Mouse (Mus musculus): ENCODE measurements around the gene Large1.
"Not testable (repeated sequence)": the region's sequence is repeated elsewhere in the genome, so short reads cannot be mapped to it uniquely, and the experiment has no call there.

Gene Large1

GRCm38 (mm10) chr8:73295531-73295930 is 57.8 kb downstream of the Large1 start:
- DNase-seq (ENCODE audit: low read depth, low spot score), result no peak

GRCm38 (mm10) chr8:73293655-73294054 is 59.7 kb downstream of the Large1 start:
- DNase-seq (ENCODE audit: low read depth, low spot score), result no peak

GRCm38 (mm10) chr8:73291630-73292029 is 61.7 kb downstream of the Large1 start:
- no peak for DNase-seq (ENCODE audit: low read depth, low spot score)

GRCm38 (mm10) chr8:73290636-73291035 is 62.7 kb downstream of the Large1 start:
- DNase-seq (ENCODE audit: low read depth, low spot score), result no peak

GRCm38 (mm10) chr8:73289831-73290230 is 63.5 kb downstream of the Large1 start:
- no peak for DNase-seq (ENCODE audit: low read depth, low spot score)

- DNase-seq (ENCODE audit: low read depth, low spot score), result no peak
Measured at GRCm38 (mm10) chr8:73281996-73282395, 71.3 kb downstream of the Large1 start.

- DNase-seq (ENCODE audit: low read depth, low spot score), result no peak
Measured at GRCm38 (mm10) chr8:73276015-73276414, 77.3 kb downstream of the Large1 start.

GRCm38 (mm10) chr8:73275445-73275844 is 77.9 kb downstream of the Large1 start:
- not testable (repeated sequence) for DNase-seq (ENCODE audit: low read depth, low spot score)

- DNase-seq (ENCODE audit: low read depth, low spot score), result no peak
Measured at GRCm38 (mm10) chr8:73273150-73273549, 80.2 kb downstream of the Large1 start.

GRCm38 (mm10) chr8:73270991-73271390 is 82.3 kb downstream of the Large1 start:
- no peak for DNase-seq (ENCODE audit: low read depth, low spot score)

- no peak for DNase-seq (ENCODE audit: low read depth, low spot score)
Measured at GRCm38 (mm10) chr8:73257981-73258380, 95.4 kb downstream of the Large1 start.

- DNase-seq (ENCODE audit: low read depth, low spot score), result no peak
Measured at GRCm38 (mm10) chr8:73244186-73244585, 109.2 kb downstream of the Large1 start.

- DNase-seq (ENCODE audit: low read depth, low spot score), result no peak
Measured at GRCm38 (mm10) chr8:73242066-73242465, 111.3 kb downstream of the Large1 start.

GRCm38 (mm10) chr8:73234209-73234608 is 119.1 kb downstream of the Large1 start:
- DNase-seq (ENCODE audit: low read depth, low spot score), result no peak

GRCm38 (mm10) chr8:73233358-73234041 is 119.8 kb downstream of the Large1 start:
- peak; percentile 39 for DNase-seq (ENCODE audit: low read depth, low spot score)

GRCm38 (mm10) chr8:73226841-73227240 is 126.5 kb downstream of the Large1 start:
- DNase-seq (ENCODE audit: low read depth, low spot score), result no peak

- DNase-seq (ENCODE audit: low read depth, low spot score), result no peak
Measured at GRCm38 (mm10) chr8:73225654-73226053, 127.7 kb downstream of the Large1 start.

- no peak for DNase-seq (ENCODE audit: low read depth, low spot score)
Measured at GRCm38 (mm10) chr8:73219178-73219811, 134.0 kb downstream of the Large1 start.

- DNase-seq (ENCODE audit: low read depth, low spot score), result no peak
Measured at GRCm38 (mm10) chr8:73206831-73207230, 146.5 kb downstream of the Large1 start.

- no peak for DNase-seq (ENCODE audit: low read depth, low spot score)
Measured at GRCm38 (mm10) chr8:73201854-73202253, 151.5 kb downstream of the Large1 start.

- no peak for DNase-seq (ENCODE audit: low read depth, low spot score)
Measured at GRCm38 (mm10) chr8:73197714-73198113, 155.6 kb downstream of the Large1 start.

GRCm38 (mm10) chr8:73188684-73189083 is 164.7 kb downstream of the Large1 start:
- DNase-seq (ENCODE audit: low read depth, low spot score), result no peak

GRCm38 (mm10) chr8:73187381-73187780 is 166.0 kb downstream of the Large1 start:
- no peak for DNase-seq (ENCODE audit: low read depth, low spot score)
